In genomic region chr16:91011021-91011683, GRCm38 (mm10) we compare ENCODE assay signal across 8 mouse cellular contexts. TPM values are rescaled to one million over a fixed set of nuclear protein-coding genes. Genes with fewer than 3 reads are reported as not detected.
DNase-seq lines count a peak whose midpoint lies in the region; ATAC-seq and TF ChIP-seq lines count a peak whose summit lies in the region.

Gene Synj1, minus strand, starts transcription at chr16:91011308.

- WGBS in forebrain, embryonic 10.5 days: under 1% methylated on average over 66 of the region's 66 CpGs
- under 1% methylated on average over 58 of the region's 66 CpGs for WGBS in heart, embryonic 15.5 days
- WGBS in liver, embryonic 14.5 days (ENCODE audit: insufficient replicate concordance): under 1% methylated on average over 65 of the region's 66 CpGs
- WGBS in neural tube, embryonic 11.5 days: under 1% methylated on average over 55 of the region's 66 CpGs
- under 1% methylated on average over 60 of the region's 66 CpGs for WGBS in stomach, postnatal 0 days

- TF ChIP-seq CTCF in liver, embryonic 14.5 days (IDR thresholded peaks at IDR 0.05; ENCODE audit: low read depth): peak; percentile 41
- peak; percentile 38 for TF ChIP-seq CTCF in stomach, postnatal 0 days (IDR thresholded peaks at IDR 0.05; ENCODE audit: low read depth)

- H3K4me2 ChIP-seq in heart, embryonic 15.5 days: peak within 1 kb of the TSS; percentile 77
- peak within 1 kb of the TSS; percentile 95 for H3K4me2 ChIP-seq in liver, embryonic 14.5 days (ENCODE audit: low read depth)
- peak within 1 kb of the TSS; percentile 78 for H3K4me2 ChIP-seq in neural tube, embryonic 11.5 days (ENCODE audit: low read depth)
- H3K4me2 ChIP-seq in stomach, postnatal 0 days (replicated peaks; ENCODE audit: low read depth): peak within 1 kb of the TSS; percentile 88

- H3K4me1 ChIP-seq in forebrain, embryonic 10.5 days: peaks cover 21% of the 10 kb centered on the region
- H3K4me1 ChIP-seq in heart, embryonic 15.5 days (replicated peaks): peaks cover 16% of the 10 kb centered on the region
- peaks cover 14 to 17% of the 10 kb centered on the region in 2 experiments for H3K4me1 ChIP-seq in liver, embryonic 14.5 days (replicated peaks; ENCODE audit: control insufficient read depth in 2 of 2, insufficient read depth in 2 of 2, low read length in 1 of 2)
- H3K4me1 ChIP-seq in neural tube, embryonic 11.5 days (ENCODE audit: control insufficient read depth, insufficient read depth, low read length): peaks cover 6% of the 10 kb centered on the region; the same call in 1 of the 2 replicates
- no peaks in the 10 kb centered on the region for H3K4me1 ChIP-seq in stomach, postnatal 0 days (replicated peaks; ENCODE audit: control insufficient read depth, insufficient read depth)

- peaks cover 34% of the 10 kb centered on the region for H3K36me3 ChIP-seq in forebrain, embryonic 10.5 days (replicated peaks)
- peaks cover 18% of the 10 kb centered on the region for H3K36me3 ChIP-seq in heart, embryonic 15.5 days
- peaks cover 17% of the 10 kb centered on the region for H3K36me3 ChIP-seq in liver, embryonic 14.5 days (replicated peaks; ENCODE audit: control insufficient read depth, insufficient read depth, low read depth)
- H3K36me3 ChIP-seq in neural tube, embryonic 11.5 days (ENCODE audit: control insufficient read depth, insufficient read depth, low read length): peaks cover 4% of the 10 kb centered on the region
- H3K36me3 ChIP-seq in stomach, postnatal 0 days (ENCODE audit: control insufficient read depth, insufficient read depth, low read length): no peaks in the 10 kb centered on the region; the same call in 1 of the 2 replicates

- H3K9ac ChIP-seq in heart, embryonic 15.5 days: peak within 1 kb of the TSS; percentile 97
- peak within 1 kb of the TSS; percentile 87 for H3K9ac ChIP-seq in liver, embryonic 14.5 days (replicated peaks)
- H3K9ac ChIP-seq in neural tube, embryonic 11.5 days (ENCODE audit: low read length): peak within 1 kb of the TSS; percentile 86
- peak within 1 kb of the TSS; percentile 84 for H3K9ac ChIP-seq in stomach, postnatal 0 days (ENCODE audit: low read length)

- TF ChIP-seq EP300 in liver, embryonic 14.5 days (IDR thresholded peaks at IDR 0.05; ENCODE audit: low read depth): no peak
- TF ChIP-seq EP300 in stomach, postnatal 0 days (optimal IDR thresholded peaks at IDR 0.05): no peak

- DNase-seq in c-Kit-negative CD71-positive TER-119-positive erythroid progenitor cells, embryonic 14.5 days (ENCODE audit: low read depth, low spot score): peak; percentile 77
- peak; percentile 90 for DNase-seq in forebrain, embryonic 10.5 days (ENCODE audit: extremely low spot score, low spot score)
- DNase-seq in kidney, postnatal 25 days: peak; percentile 88 to 97
- DNase-seq in liver, embryonic 14.5 days (ENCODE audit: low read depth in 3 of 3, low spot score in 3 of 3): peak; percentile 86 to 87 (median 86)
- DNase-seq in neural tube, embryonic 11.5 days (ENCODE audit: low spot score): peak; percentile 94
- peak; percentile 94 for DNase-seq in stomach, postnatal 0 days (ENCODE audit: low spot score)

- peak within 1 kb of the TSS; percentile 95 for H3K4me3 ChIP-seq in forebrain, embryonic 10.5 days
- peak within 1 kb of the TSS; percentile 100 for H3K4me3 ChIP-seq in heart, embryonic 15.5 days
- peak within 1 kb of the TSS; percentile 80 to 92 for H3K4me3 ChIP-seq in liver, embryonic 14.5 days (ENCODE audit: insufficient read depth in 1 of 2, low read depth in 2 of 2, low read length in 2 of 2)
- peak within 1 kb of the TSS; percentile 88 for H3K4me3 ChIP-seq in neural tube, embryonic 11.5 days (ENCODE audit: low read depth, low read length)
- H3K4me3 ChIP-seq in stomach, postnatal 0 days (ENCODE audit: low read depth, low read length): peak within 1 kb of the TSS; percentile 87

- peak within 1 kb of the TSS; percentile 92 for H3K27ac ChIP-seq in forebrain, embryonic 10.5 days
- peak within 1 kb of the TSS; percentile 93 for H3K27ac ChIP-seq in heart, embryonic 15.5 days
- H3K27ac ChIP-seq in liver, embryonic 14.5 days: peak within 1 kb of the TSS; percentile 54
- peak within 1 kb of the TSS; percentile 81 for H3K27ac ChIP-seq in neural tube, embryonic 11.5 days (ENCODE audit: low read depth, low read length)
- H3K27ac ChIP-seq in stomach, postnatal 0 days (replicated peaks): peak within 1 kb of the TSS; percentile 92

- no peaks in the 10 kb centered on the region for H3K27me3 ChIP-seq in forebrain, embryonic 10.5 days (ENCODE audit: poor library complexity, severe bottlenecking)
- H3K27me3 ChIP-seq in heart, embryonic 15.5 days: no peaks in the 10 kb centered on the region
- H3K27me3 ChIP-seq in liver, embryonic 14.5 days (ENCODE audit: control insufficient read depth, insufficient read depth, low read length): no peaks in the 10 kb centered on the region
- H3K27me3 ChIP-seq in neural tube, embryonic 11.5 days (ENCODE audit: control insufficient read depth, insufficient read depth, low read length): no peaks in the 10 kb centered on the region
- H3K27me3 ChIP-seq in stomach, postnatal 0 days (ENCODE audit: control insufficient read depth, insufficient read depth, low read length): no peaks in the 10 kb centered on the region

- no peaks in the 10 kb centered on the region for H3K9me3 ChIP-seq in forebrain, embryonic 10.5 days
- H3K9me3 ChIP-seq in heart, embryonic 15.5 days (replicated peaks): no peaks in the 10 kb centered on the region
- H3K9me3 ChIP-seq in liver, embryonic 14.5 days (ENCODE audit: control insufficient read depth, low read length): no peaks in the 10 kb centered on the region
- H3K9me3 ChIP-seq in neural tube, embryonic 11.5 days (ENCODE audit: control insufficient read depth, low read length): no peaks in the 10 kb centered on the region
- no peaks in the 10 kb centered on the region for H3K9me3 ChIP-seq in stomach, postnatal 0 days (ENCODE audit: control insufficient read depth, low read length)

- peak; percentile 83 for ATAC-seq in CD4-positive, CD25-positive, alpha-beta regulatory T cell, adult 4 months
- ATAC-seq in heart, embryonic 15.5 days (replicated peaks; ENCODE audit: insufficient number of reproducible peaks, insufficient read depth, low FRiP score, low read depth): peak; percentile 93
- ATAC-seq in liver, embryonic 14.5 days (ENCODE audit: insufficient read depth): peak; percentile 92
- peak; percentile 96 for ATAC-seq in neural tube, embryonic 11.5 days (ENCODE audit: insufficient read depth, low FRiP score, low TSS enrichment)
- peak; percentile 98 for ATAC-seq in stomach, postnatal 0 days (ENCODE audit: low FRiP score, low TSS enrichment)

RNA-seq across cellular contexts. Expression of gene Synj1, which starts in this region (rescaled TPM):
- 10 to 100 TPM; 30.6 to 40.9 TPM for polyA plus RNA-seq in CD4-positive, CD25-positive, alpha-beta regulatory T cell, adult 4 months (2017; shearing (Covaris generic))
- 12.2 and 12.8 TPM in 2 replicates for polyA plus RNA-seq in forebrain, embryonic 10.5 days (2016; fragmentation: Nextera tagmentation; extraction: Ambion mirVana)
- polyA plus RNA-seq in heart, embryonic 15.5 days (2015; fragmentation: Nextera tagmentation; extraction: Ambion mirVana): 10.3 and 11.4 TPM in 2 replicates
- polyA plus RNA-seq in liver, embryonic 14.5 days (2012; rRNA removed): 13.8 and 14.6 TPM in 2 replicates
- polyA plus RNA-seq in liver, embryonic 14.5 days (2014; fragmentation: Nextera tagmentation; extraction: Ambion mirVana): 21.4 and 21.9 TPM in 2 replicates
- 28.9 and 29.8 TPM in 2 replicates for polyA plus RNA-seq in neural tube, embryonic 11.5 days (2014; fragmentation: Nextera tagmentation; extraction: Ambion mirVana)
- 5.2 and 5.6 TPM in 2 replicates for polyA plus RNA-seq in stomach, postnatal 0 days (2015; fragmentation: Nextera tagmentation; extraction: Ambion mirVana)

Comparison
In these comparisons a context has a peak if more than half of its experiments do, and no peak if none do; other contexts are left out.
1. Peak in every context shown above with its lines: DNase-seq, ATAC-seq, H3K4me3 ChIP-seq and H3K27ac ChIP-seq.